Mouse (Mus musculus) embryonic stem cell, embryonic (primary cell): Measurements from ENCODE around the gene Trem1.

Experiments used
- CTCF ChIA-PET, 4 experiments: fragments of 300-600 bp in 2 of 4; fragments of 350-600 bp in 2 of 4; sonication (Branson Sonifier 250); formaldehyde crosslinking; loops; one replicate each; lab custom pipeline; 2022; ENCODE audit warnings: inconsistent platforms in 2 of 4; lab: Charles Lee
- POLR2A ChIA-PET, 4 experiments: fragments of 300-600 bp in 2 of 4; fragments of 350-600 bp in 2 of 4; sonication (Branson Sonifier 250); formaldehyde crosslinking; loops; one replicate each; lab custom pipeline; 2022; ENCODE audit warnings: antibody characterized with exemption in 4 of 4, inconsistent platforms in 1 of 4; lab: Charles Lee

The Trem1 gene

GRCm38 (mm10) chr17:48232518-48232917 is at the start of gene Trem1:
Gene Trem1 (plus strand): TSS chr17:48232768.
- POLR2A ChIA-PET: interaction anchor here in 1 of 4 experiments (0.6 to 1.2 kb wide), 2 partner anchors 86 to 124 kb away, joined by 3 read pairs; no protein-coding TSS in a partner anchor
- CTCF ChIA-PET: interaction anchor here in 2 of 4 experiments (0.6 to 1.5 kb wide), 2 partner anchors 13 to 306 kb away, joined by 3 to 5 read pairs; no protein-coding TSS in a partner anchor

- ChIA-PET POLR2A (no interaction called here), CTCF (no interaction called here)
Observed at GRCm38 (mm10) chr17:48185252-48185651, 47.3 kb upstream of the Trem1 start.

- POLR2A ChIA-PET: no interaction called here
Observed at GRCm38 (mm10) chr17:48192366-48192765, 40.2 kb upstream of the Trem1 start.

GRCm38 (mm10) chr17:48203086-48203485 is 29.5 kb upstream of the Trem1 start:
- POLR2A ChIA-PET: no interaction called here
- CTCF ChIA-PET: no interaction called here

More at GRCm38 (mm10) chr17:48192366-48192765, 40.2 kb upstream of the Trem1 start:
- CTCF ChIA-PET: no interaction called here

- CTCF ChIA-PET: no interaction called here
- POLR2A ChIA-PET: no interaction called here
Observed at GRCm38 (mm10) chr17:48212596-48212995, 20.0 kb upstream of the Trem1 start.

- ChIA-PET POLR2A (interaction anchor here in 1 of 4 experiments (0.7 kb wide), 1 partner anchor 64 kb away, joined by 9 read pairs; no protein-coding TSS in a partner anchor), CTCF (interaction anchor here in 1 of 4 experiments (1.1 kb wide), 1 partner anchor 94 kb away, joined by 3 read pairs; no protein-coding TSS in a partner anchor)
Observed at GRCm38 (mm10) chr17:48213511-48213910, 19.1 kb upstream of the Trem1 start.

- CTCF ChIA-PET: no interaction called here
- POLR2A ChIA-PET: no interaction called here
Observed at GRCm38 (mm10) chr17:48215429-48215828, 17.1 kb upstream of the Trem1 start.

- POLR2A ChIA-PET: interaction anchor here in 1 of 4 experiments (0.6 kb wide), 1 partner anchor 181 kb away, joined by 5 read pairs; no protein-coding TSS in a partner anchor
- CTCF ChIA-PET: no interaction called here
Observed at GRCm38 (mm10) chr17:48230680-48231079, 1.9 kb upstream of the Trem1 start.

- ChIA-PET POLR2A (no interaction called here), CTCF (interaction anchor here in 1 of 4 experiments (0.6 kb wide), 1 partner anchor 103 kb away, joined by 4 read pairs; no protein-coding TSS in a partner anchor)
Observed at GRCm38 (mm10) chr17:48233789-48234188, 1.2 kb downstream of the Trem1 start.

GRCm38 (mm10) chr17:48234550-48234949 is 2.0 kb downstream of the Trem1 start:
- ChIA-PET POLR2A (no interaction called here), CTCF (no interaction called here)

GRCm38 (mm10) chr17:48235773-48236370 is 3.3 kb downstream of the Trem1 start:
- POLR2A ChIA-PET: interaction anchor here in 1 of 4 experiments (0.6 to 1.2 kb wide), 2 partner anchors 94 to 463 kb away, joined by 3 to 4 read pairs; no protein-coding TSS in a partner anchor
- CTCF ChIA-PET: interaction anchor here in 1 of 4 experiments (1.0 kb wide), 1 partner anchor 116 kb away, joined by 3 read pairs; no protein-coding TSS in a partner anchor

GRCm38 (mm10) chr17:48237621-48238020 is 5.1 kb downstream of the Trem1 start:
- POLR2A ChIA-PET: no interaction called here
- CTCF ChIA-PET: no interaction called here

GRCm38 (mm10) chr17:48247221-48247928 is 14.8 kb downstream of the Trem1 start, which contains the start of gene Trem3:
Gene Trem3 (plus strand): TSS chr17:48247777.
- POLR2A ChIA-PET: interaction anchor here in 1 of 4 experiments (0.5 to 0.6 kb wide), 2 partner anchors 106 to 370 kb away, joined by 3 to 4 read pairs; no protein-coding TSS in a partner anchor
- CTCF ChIA-PET: no interaction called here

GRCm38 (mm10) chr17:48249039-48249438 is 16.5 kb downstream of the Trem1 start:
- ChIA-PET CTCF (no interaction called here), POLR2A (no interaction called here)

- CTCF ChIA-PET: no interaction called here
- POLR2A ChIA-PET: no interaction called here
Observed at GRCm38 (mm10) chr17:48249501-48249900, 16.9 kb downstream of the Trem1 start.

GRCm38 (mm10) chr17:48250631-48251030 is 18.1 kb downstream of the Trem1 start:
- POLR2A ChIA-PET: interaction anchor here in 2 of 4 experiments (0.5 to 1.1 kb wide), 3 partner anchors 131 to 1651 kb away, joined by 3 to 4 read pairs (median 3); no protein-coding TSS in a partner anchor

GRCm38 (mm10) chr17:48256575-48256974 is 24.0 kb downstream of the Trem1 start:
- ChIA-PET CTCF (interaction anchor here in 1 of 4 experiments (0.6 kb wide), 1 partner anchor 335 kb away, joined by 6 read pairs; no protein-coding TSS in a partner anchor), POLR2A (no interaction called here)

More at GRCm38 (mm10) chr17:48250631-48251030, 18.1 kb downstream of the Trem1 start:
- CTCF ChIA-PET: interaction anchor here in 3 of 4 experiments (0.9 to 1.4 kb wide), 3 partner anchors 22 to 150 kb away, joined by 3 to 4 read pairs (median 3); no protein-coding TSS in a partner anchor

- ChIA-PET CTCF (interaction anchor here in 1 of 4 experiments (1.2 kb wide), 1 partner anchor 13 kb away, joined by 3 read pairs; no protein-coding TSS in a partner anchor), POLR2A (interaction anchor here in 2 of 4 experiments (1.2 to 1.3 kb wide), 2 partner anchors 10 to 13 kb away, joined by 3 read pairs; no protein-coding TSS in a partner anchor)
Observed at GRCm38 (mm10) chr17:48261868-48262267, 29.3 kb downstream of the Trem1 start.

GRCm38 (mm10) chr17:48263741-48264362 is 31.3 kb downstream of the Trem1 start, which contains the start of gene Treml4:
Gene Treml4 (plus strand): TSS chr17:48264295.
- CTCF ChIA-PET: no interaction called here
- POLR2A ChIA-PET: interaction anchor here in 2 of 4 experiments (1.2 kb wide), 2 partner anchors 10 to 59 kb away, joined by 3 read pairs; no protein-coding TSS in a partner anchor
